Mouse (Mus musculus) layer of hippocampus, adult 11-12 months (tissue): Measurements from ENCODE around the gene Stmn1.

Experiments used
- DNase-seq: peaks from one replicate; pipeline ENCODE4 v3.0.0; 2022; ENCODE audit warnings: low spot score

Gene Stmn1

GRCm38 (mm10) chr4:134514309-134514930, 46.3 kb downstream of the Stmn1 start:
- no peak for DNase-seq

GRCm38 (mm10) chr4:134515614-134516013, 47.5 kb downstream of the Stmn1 start:
- no peak for DNase-seq

- no peak for DNase-seq
These were observed 48.9 kb downstream of the Stmn1 start for GRCm38 (mm10) chr4:134516981-134517380.

- DNase-seq, result no peak
These were observed 49.6 kb downstream of the Stmn1 start for GRCm38 (mm10) chr4:134517719-134518118.

GRCm38 (mm10) chr4:134518541-134518940, 50.4 kb downstream of the Stmn1 start:
- DNase-seq, result peak; percentile 53

GRCm38 (mm10) chr4:134519281-134519680, 51.2 kb downstream of the Stmn1 start:
- no peak for DNase-seq
